Mouse (Mus musculus): Measurements from ENCODE around the gene Gm17334.
"Not testable (repeated sequence)": the region's sequence is repeated elsewhere in the genome, so short reads cannot be mapped to it uniquely, and the experiment has no call there.

Gm17334 gene

DNA sequence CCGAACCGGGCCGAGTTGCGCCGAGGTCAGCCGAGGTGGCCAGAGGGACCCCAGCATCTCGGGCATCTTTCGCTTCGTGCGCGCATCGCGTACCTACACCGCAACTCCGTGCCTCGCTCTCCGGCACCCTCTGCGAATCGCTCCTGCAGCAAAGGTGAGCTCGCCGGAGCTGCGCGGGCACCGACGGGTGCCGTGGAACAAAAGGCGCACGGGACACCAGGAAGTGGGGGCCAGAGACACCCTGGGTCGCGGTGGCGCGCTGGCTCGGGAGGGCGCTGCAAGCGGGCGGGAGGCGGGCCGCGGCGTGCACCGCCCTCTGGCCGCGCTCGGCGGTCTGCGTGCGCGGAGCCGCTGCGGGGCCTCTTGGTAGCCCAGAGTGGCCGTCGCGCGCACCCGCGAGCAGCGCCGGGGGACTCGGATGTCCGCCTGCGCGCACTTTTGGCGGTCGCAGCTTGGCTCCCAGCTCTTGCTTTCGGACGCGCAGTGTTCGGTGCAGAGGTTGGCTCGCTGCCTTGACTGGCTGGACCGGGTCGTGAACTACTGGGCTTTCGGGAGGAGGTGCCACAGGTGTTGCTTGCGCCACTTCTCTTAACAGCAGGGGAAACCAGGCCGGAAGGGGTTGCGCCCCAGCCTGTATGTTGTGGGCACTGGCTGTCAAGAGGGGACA is 2.7 kb downstream of the Gm17334 start:
- peak; percentile 82 for DNase-seq

- peak; percentile 97 for DNase-seq
These were observed 3.2 kb downstream of the Gm17334 start, which contains the start of gene Irf1 for GRCm38 (mm10) chr11:53769760-53770124. TSS of gene Irf1 (plus strand) at chr11:53770014.

DNA sequence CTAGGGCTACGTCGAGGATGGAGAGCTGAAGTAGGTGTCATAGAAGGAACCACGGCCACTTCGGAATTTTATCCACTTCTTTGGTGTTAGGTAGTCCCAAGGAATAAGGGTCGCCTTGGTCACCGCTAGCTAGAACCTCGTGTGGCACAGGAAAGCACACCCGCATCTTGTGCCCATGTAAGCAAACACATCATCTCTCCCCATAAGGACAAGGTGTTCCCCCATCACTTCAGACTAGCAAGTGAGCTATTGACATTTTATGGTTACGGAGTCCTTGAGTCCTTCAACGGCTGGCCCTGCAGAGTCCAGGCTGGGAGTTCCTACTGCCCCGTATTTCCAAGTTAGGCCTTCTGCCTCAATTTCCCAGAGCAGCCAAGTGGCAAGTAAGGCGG is 3.8 kb downstream of the Gm17334 start:
- no peak for DNase-seq

DNA sequence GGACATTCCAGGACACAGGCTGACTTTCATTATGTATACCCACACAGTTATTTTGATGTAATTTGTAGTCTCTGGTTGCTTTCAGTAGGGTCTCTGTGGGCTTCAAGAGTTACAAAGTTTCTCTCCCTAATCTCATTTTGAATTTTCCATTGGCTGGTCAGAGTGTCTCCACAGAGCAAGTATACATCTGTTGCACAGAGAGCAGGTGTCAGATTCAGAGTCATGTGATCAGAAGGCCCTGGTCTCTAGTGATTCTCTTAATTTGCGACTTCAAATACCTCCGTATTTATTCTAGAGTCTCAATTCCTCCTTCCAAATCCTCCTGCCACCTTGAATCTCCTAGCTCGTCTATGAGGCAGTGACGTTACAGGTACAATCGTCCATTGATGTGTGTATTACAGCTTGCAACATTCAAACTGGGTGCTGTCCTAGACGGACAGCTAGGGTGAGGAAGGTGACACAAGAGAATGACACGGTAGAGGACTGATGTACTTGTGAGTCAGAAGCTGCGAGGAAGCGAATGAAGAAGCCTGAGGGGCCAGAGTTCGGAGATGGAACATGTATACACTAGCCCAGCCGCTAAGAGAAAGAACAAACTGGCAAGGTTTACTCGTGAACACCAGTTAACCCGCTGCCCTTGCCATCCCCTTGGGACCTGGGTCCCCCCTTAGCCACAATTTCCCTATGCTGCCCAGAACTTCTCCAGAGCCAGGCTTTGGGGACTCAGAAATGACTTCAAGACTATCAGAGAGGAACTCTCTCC is 4.4 kb downstream of the Gm17334 start:
- DNase-seq = no peak

- peak; percentile 24 for DNase-seq
These were observed 8.4 kb downstream of the Gm17334 start for GRCm38 (mm10) chr11:53764581-53764980.

DNA sequence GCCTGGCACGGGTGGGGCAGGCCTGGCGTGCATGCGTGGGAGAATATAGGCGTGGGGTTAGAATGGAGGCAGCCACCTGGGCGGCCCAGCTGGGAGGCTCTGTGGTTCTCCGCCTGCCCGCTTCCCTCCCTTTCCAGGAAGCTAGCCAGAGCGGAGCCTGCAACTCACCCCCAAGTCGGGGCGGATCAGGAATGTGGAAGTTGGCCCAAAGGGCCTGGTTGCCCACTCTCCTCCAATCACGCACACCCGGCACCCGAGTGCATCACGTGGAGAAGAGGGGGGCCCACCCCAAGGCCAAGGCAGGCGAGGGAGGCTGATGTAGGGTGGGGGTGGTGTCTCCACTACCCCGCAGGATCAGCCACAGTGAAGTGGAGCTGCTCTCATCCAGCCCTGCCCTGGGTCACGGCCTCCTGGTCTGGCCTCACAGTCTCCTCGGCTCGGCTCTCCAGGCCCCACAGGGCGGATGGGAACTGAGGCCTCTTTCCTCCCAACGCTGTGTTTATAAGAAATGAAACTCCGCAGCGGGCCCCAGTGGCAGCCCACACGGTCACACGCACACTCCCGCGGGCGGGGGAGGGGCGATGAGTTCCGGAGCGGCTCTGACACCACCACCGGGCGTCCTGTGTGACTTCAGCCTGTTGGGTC is 9.4 kb downstream of the Gm17334 start:
- peak; percentile 97 for DNase-seq

DNA sequence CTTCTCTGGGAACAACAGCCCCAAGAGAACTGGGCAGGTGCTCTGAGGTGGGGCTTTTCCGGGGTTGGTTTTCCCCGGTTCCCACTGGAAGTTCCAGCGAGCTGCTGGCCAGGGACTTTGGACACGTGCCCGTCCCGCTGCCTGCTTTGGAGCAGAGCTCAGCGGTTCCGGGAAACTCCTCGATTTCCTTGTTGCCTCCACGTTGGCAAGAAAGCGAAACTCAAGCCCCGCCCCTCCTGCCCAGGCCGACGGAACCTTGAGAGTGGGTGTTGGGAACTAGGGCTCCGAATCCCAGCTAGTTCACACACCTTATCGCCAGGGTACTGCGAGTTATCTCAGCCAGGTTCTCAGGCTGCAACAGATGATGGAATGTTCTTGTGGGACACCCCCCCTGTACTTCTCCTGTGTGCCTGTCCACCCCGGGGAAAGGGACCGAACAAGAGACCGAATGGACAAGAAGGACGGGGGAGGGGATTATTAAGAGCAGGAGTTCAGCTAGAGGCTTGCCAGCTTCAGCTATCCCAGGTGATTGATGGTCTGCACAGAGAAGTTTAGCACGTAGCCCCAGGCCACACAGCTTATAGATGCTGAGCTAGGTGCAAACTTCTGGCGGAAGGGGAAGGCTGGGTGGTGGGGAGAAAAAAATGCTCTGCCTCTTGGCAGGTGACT is 10.0 kb downstream of the Gm17334 start:
- peak; percentile 82 for DNase-seq

DNA sequence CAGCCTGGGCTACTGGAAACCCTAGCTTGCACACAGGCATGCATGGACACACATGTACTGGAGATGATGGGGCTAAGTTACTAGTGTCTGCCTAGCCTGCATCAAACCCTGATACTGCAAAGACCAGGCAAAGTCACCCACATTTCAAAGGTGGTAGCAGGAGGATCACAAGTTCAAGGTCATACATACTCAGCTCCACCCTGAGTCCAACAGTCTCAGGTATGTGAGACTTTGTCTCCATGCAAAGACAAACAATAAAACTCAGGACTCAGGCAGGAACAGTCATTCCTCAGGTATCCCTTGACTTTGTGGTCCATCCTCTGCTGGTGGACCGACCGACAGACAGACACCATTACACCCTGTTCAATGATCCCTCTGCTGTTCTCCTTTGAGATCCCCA is 10.6 kb downstream of the Gm17334 start:
- DNase-seq = peak; percentile 14

DNA sequence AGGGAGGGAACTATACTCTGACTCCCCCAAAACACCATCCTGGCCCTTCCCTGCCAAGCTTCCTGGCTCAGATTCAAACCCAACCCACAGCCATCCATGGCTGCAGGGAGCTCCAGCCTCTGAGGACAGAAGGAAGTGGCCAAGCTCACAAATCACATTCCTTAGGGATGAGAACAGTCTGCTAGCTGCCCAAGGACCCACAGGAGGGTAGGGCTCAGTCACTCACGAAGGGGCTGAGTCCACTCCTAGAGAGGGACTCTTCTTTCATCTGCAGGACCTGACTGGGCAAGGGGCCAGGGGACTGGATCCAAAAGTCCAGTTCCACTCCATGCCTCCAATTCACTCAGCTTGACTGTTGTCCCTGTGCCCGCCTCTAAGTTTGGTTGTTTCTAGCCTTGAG is 11.2 kb downstream of the Gm17334 start:
- DNase-seq = peak; percentile 18

DNA sequence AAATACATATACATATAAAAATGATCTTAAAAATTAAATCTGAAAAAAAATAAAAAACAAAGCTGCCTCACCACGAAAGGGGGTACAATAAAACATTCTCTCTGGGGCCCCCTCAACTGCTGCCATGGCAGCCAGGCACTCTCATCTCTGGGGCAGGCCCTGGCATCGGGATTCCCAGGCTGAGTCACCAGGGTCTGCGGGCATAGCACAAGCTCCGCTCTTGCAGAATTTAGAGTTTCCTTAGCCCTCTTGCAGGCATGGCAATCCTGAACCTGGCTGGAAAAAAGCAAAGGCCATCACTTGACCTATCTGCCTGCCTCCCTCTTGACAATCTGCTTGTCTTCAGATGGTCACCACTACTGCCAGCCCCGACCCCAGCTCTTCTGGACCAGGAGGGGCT is 11.7 kb downstream of the Gm17334 start:
- DNase-seq = peak; percentile 10

GRCm38 (mm10) chr11:53759545-53760406 is 13.2 kb downstream of the Gm17334 start:
- DNase-seq = peak; percentile 15

- peak; percentile 66 for DNase-seq
These were observed 14.1 kb downstream of the Gm17334 start for GRCm38 (mm10) chr11:53758791-53759351.

DNA sequence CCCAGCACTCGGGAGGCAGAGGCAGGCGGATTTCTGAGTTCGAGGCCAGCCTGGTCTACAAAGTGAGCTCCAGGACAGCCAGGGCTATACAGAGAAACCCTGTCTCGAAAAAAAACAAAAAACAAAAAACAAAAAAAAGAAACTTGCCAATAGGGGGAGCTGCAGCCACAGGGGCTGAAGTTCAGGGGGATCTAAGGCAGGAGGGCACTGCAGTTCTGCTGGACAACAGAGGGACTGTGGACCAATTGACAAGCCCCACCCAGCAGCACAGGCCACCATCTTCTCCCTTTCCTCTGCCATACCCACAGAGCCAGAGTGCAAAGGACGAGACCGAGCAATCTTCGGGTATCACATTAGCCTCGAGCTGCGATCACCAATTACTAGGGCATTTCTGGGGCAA is 15.0 kb downstream of the Gm17334 start:
- DNase-seq = not testable (repeated sequence)

- DNase-seq = no peak
These were observed 15.4 kb downstream of the Gm17334 start for GRCm38 (mm10) chr11:53757612-53758011.

- DNase-seq = peak; percentile 25
These were observed 17.9 kb downstream of the Gm17334 start for GRCm38 (mm10) chr11:53755011-53755595.

DNA sequence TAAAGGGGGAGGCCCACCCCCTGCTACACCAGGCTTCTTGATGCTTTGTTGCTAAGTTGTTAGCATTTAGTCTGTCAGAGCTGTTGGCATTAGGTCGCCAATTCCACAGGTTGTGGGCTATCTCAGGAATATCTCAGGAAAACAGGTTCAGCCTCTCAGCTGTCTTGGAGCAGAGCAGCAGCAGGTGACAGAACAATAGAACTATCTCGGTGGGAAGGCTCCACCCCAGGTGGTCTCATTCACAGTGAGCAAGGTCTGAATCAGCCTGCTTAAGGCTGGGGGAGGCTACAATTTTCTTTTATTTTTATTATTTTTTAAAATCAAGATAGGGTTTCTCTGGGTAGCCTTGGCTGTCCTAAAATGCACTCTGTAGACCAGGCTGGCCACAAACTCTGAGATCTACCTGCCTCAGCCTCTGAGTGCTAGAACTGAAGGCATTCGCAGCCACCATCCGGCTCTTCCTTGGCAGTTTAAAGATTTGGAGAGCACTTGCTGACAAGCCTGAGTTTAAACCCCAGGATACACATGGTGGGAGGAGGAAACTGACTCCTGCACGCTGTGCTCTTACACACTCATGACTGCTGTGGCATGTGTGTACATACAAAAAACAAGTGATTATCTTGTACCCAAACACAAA is 23.2 kb downstream of the Gm17334 start:
- DNase-seq = peak; percentile 16

DNA sequence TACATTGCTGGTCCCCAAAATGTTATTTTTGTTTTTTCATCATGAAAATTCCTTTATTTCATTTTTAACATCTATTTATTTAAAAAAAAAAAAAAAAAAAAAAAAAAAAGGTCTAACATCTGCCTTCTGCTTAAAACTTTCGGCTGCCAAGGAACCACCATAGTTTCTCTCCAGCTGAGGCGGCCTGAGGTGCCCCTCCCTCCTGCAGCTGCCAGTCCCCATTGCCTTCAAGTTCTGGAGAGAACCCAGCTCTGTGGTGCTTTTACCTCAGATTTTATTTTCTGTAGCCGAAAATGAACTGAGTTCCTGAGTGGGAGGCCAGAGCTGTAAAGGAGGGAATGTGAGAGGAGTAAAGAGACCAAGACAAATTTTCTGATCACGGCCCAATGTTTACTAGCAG is 23.7 kb downstream of the Gm17334 start:
- DNase-seq = peak; percentile 56

GRCm38 (mm10) chr11:53748614-53749013 is 24.4 kb downstream of the Gm17334 start:
- DNase-seq = peak; percentile 6

DNA sequence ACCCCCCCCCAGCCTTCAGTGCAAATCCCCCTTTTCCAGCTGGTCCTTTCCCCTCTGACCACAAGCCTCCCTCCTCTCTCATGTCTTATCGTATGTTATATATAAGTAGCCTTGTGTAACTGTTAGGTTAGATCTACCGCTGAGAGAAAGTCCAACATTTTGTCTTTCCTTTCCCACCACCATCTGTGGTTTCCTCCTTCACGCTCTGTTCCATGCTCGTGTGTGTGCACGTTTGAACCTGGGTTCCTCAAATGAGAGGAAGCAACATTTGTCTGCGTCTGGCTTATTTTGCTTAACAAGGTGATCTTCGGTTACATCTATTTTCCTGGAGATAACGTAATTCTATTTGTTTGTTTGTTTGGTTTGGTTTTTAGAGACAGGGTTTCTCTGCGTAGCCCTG is 25.0 kb downstream of the Gm17334 start:
- no peak for DNase-seq

DNA sequence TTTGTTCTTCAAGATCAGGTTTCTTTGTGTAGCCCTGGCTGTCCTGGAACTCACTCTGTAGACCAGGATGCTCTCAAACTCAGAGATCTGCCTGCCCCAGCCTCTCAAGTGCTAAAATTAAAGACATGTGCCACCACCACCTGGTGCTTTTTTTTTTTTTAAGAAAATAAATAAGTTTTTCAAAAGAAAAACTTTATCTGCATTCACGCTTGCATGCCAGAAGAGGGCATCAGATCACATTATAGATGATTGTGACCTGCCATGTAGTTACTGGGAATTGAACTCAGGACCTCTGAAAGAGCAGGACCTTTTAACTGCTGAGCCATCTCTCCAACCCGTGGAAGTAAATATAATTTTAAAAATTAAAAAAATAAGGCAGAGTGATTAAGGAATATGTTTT is 27.7 kb downstream of the Gm17334 start:
- no peak for DNase-seq

DNA sequence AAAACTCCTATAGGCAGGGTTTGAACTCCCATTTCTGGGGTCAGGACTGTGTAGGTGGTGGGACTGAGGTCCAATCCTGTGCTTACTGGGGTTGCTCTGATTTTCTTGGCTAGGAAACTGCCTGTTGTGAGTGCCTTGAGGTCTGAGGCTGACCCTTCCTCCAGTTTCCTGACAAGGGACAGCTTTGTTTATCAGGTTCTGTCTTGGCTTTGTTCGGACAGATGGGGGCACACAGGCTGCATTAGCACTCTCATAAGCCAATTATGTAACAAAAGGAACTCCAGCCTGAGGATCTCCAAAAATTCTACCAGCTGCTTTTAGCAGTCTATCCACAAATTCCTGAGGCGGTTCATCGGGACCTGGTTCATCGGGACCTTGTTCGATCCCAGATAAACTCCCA is 30.6 kb downstream of the Gm17334 start:
- DNase-seq = no peak
